Mouse (Mus musculus) hindbrain, embryonic 12.5 days (tissue): ENCODE data around the gene Ccnt2. TPM values are rescaled to one million over a fixed set of nuclear protein-coding genes. Genes with fewer than 3 reads are reported as not detected.

ENCODE experiments used
- ATAC-seq: fragments of 200-750 bp; cut with Nextera tagmentation; 2 replicates; pipeline ENCODE4 v1.8.0; 2017; ENCODE audit warnings: moderate TSS enrichment; ENCODE audit not compliant: low FRiP score
- H3K27ac ChIP-seq: fragments of 300-500 bp; sonication (generic); 2 replicates; pipeline ENCODE4 v1.5.1; 2016; ENCODE audit warnings: mild to moderate bottlenecking
- H3K27me3 ChIP-seq: fragments of 300-500 bp; sonication (generic); 2 replicates; pipeline ENCODE4 v1.6.1; 2016; ENCODE audit warnings: mild to moderate bottlenecking
- H3K36me3 ChIP-seq: fragments of 300-500 bp; sonication (generic); 2 replicates; pipeline ENCODE4 v1.6.1; 2016; ENCODE audit warnings: mild to moderate bottlenecking
- H3K4me1 ChIP-seq: fragments of 300-500 bp; sonication (generic); 2 replicates; pipeline ENCODE4 v1.6.1; 2016
- H3K4me2 ChIP-seq: fragments of 300-500 bp; sonication (generic); replicated peaks from 2 replicates; pipeline ENCODE4 v1.6.1; 2016; ENCODE audit warnings: mild to moderate bottlenecking
- H3K4me3 ChIP-seq: fragments of 300-500 bp; sonication (generic); 2 replicates; pipeline ENCODE4 v1.5.1; 2016; ENCODE audit warnings: mild to moderate bottlenecking
- H3K9ac ChIP-seq: fragments of 300-500 bp; sonication (generic); 2 replicates; pipeline ENCODE4 v1.6.1; 2016; ENCODE audit warnings: mild to moderate bottlenecking, moderate library complexity
- H3K9me3 ChIP-seq: fragments of 300-500 bp; sonication (generic); replicated peaks from 2 replicates; pipeline ENCODE4 v1.6.1; 2016; ENCODE audit warnings: mild to moderate bottlenecking
- WGBS: fragments of 180-500 bp; shearing (Covaris S2); methylation state at CpG from one replicate; pipeline ENCODE4 v1.1.7; 2016; 5-methylcytosine and 5-hydroxymethylcytosine counted together
- polyA plus RNA-seq: library from polyadenylated mRNA; unstranded; fragments of >200 nt; fragmentation: Nextera tagmentation; extraction: Ambion mirVana; gene quantifications from 2 replicates; pipeline ENCODE4 v1.2.1, GENCODE M21; 2016

The Ccnt2 gene
- polyA plus RNA-seq, 1 experiment from 2014 or later: 116 TPM

- H3K36me3 ChIP-seq: no peaks in the 10 kb centered on the region
- no peaks in the 10 kb centered on the region for H3K9me3 ChIP-seq
- peak; percentile 49 for ATAC-seq
- peak overlapping the region; percentile 82 for H3K27ac ChIP-seq
- H3K4me3 ChIP-seq: peak overlapping the region; percentile 95
- 2% methylated on average over 14 of the region's 14 CpGs for WGBS
- H3K9ac ChIP-seq: peak overlapping the region; percentile 67
- H3K4me2 ChIP-seq: peak overlapping the region; percentile 84
- peaks cover 20% of the 10 kb centered on the region for H3K4me1 ChIP-seq
- no peaks in the 10 kb centered on the region for H3K27me3 ChIP-seq
Observed at GRCm38 (mm10) chr1:127773198-127773802, 664 bp upstream of the Ccnt2 start.

- Histone ChIP-seq H3K4me2 (peak overlapping the region; percentile 84), H3K27me3 (no peaks in the 10 kb centered on the region), H3K9ac (peak overlapping the region; percentile 93), H3K9me3 (no peaks in the 10 kb centered on the region), H3K27ac (peak overlapping the region; percentile 95), H3K4me1 (peaks cover 22% of the 10 kb centered on the region), H3K36me3 (no peaks in the 10 kb centered on the region), H3K4me3 (peak overlapping the region; percentile 95)
- peak; percentile 57 for ATAC-seq
- under 1% methylated on average over 31 of the region's 31 CpGs for WGBS
Observed at GRCm38 (mm10) chr1:127774501-127774880, 527 bp downstream of the Ccnt2 start.

GRCm38 (mm10) chr1:127775206-127775720 lies 1.3 kb downstream of the Ccnt2 start:
- 11% methylated on average over 10 of the region's 10 CpGs for WGBS
- Histone ChIP-seq H3K4me2 (peak overlapping the region; percentile 84), H3K27ac (no peak overlapping the region), H3K9me3 (no peaks in the 10 kb centered on the region), H3K36me3 (no peaks in the 10 kb centered on the region), H3K27me3 (no peaks in the 10 kb centered on the region), H3K4me3 (peak overlapping the region; percentile 95), H3K4me1 (peaks cover 26% of the 10 kb centered on the region), H3K9ac (peak overlapping the region; percentile 93)
- ATAC-seq: no peak

- Histone ChIP-seq H3K36me3 (no peaks in the 10 kb centered on the region), H3K4me3 (0 out of 2 replicates have a peak overlapping the region, but pooled peaks have one; percentile 7), H3K9ac (no peak overlapping the region), H3K9me3 (no peaks in the 10 kb centered on the region), H3K27me3 (no peaks in the 10 kb centered on the region), H3K4me1 (peaks cover 29% of the 10 kb centered on the region), H3K27ac (no peak overlapping the region), H3K4me2 (peak overlapping the region; percentile 84)
- no peak for ATAC-seq
- 68% methylated on average over 6 of the region's 6 CpGs for WGBS
Observed at GRCm38 (mm10) chr1:127776246-127776645, 2.3 kb downstream of the Ccnt2 start.

GRCm38 (mm10) chr1:127778611-127779010 lies 4.6 kb downstream of the Ccnt2 start:
- no peak overlapping the region for H3K4me2 ChIP-seq
- H3K4me1 ChIP-seq: peaks cover 39% of the 10 kb centered on the region
- no peak overlapping the region for H3K9ac ChIP-seq
- H3K4me3 ChIP-seq: no peak overlapping the region
- H3K9me3 ChIP-seq: no peaks in the 10 kb centered on the region
- no peak for ATAC-seq
- no peak overlapping the region for H3K27ac ChIP-seq
- WGBS: 89% methylated on average over 3 of the region's 3 CpGs
- no peaks in the 10 kb centered on the region for H3K36me3 ChIP-seq
- H3K27me3 ChIP-seq: no peaks in the 10 kb centered on the region

GRCm38 (mm10) chr1:127780142-127780541 lies 6.2 kb downstream of the Ccnt2 start:
- Histone ChIP-seq H3K9ac (no peak overlapping the region), H3K9me3 (no peaks in the 10 kb centered on the region), H3K36me3 (no peaks in the 10 kb centered on the region), H3K4me2 (no peak overlapping the region), H3K27me3 (no peaks in the 10 kb centered on the region), H3K4me1 (peaks cover 37% of the 10 kb centered on the region), H3K4me3 (no peak overlapping the region), H3K27ac (no peak overlapping the region)
- WGBS: 27% methylated on average over 3 of the region's 3 CpGs
- ATAC-seq: no peak

- no peaks in the 10 kb centered on the region for H3K9me3 ChIP-seq
- ATAC-seq: no peak
- H3K4me3 ChIP-seq: no peak overlapping the region
- peaks cover 34% of the 10 kb centered on the region for H3K4me1 ChIP-seq
- no peak overlapping the region for H3K27ac ChIP-seq
- H3K36me3 ChIP-seq: no peaks in the 10 kb centered on the region
- no peak overlapping the region for H3K4me2 ChIP-seq
- H3K9ac ChIP-seq: no peak overlapping the region
- H3K27me3 ChIP-seq: no peaks in the 10 kb centered on the region
- 68% methylated on average over 2 of the region's 2 CpGs for WGBS
Observed at GRCm38 (mm10) chr1:127780849-127781248, 6.9 kb downstream of the Ccnt2 start.

- Histone ChIP-seq H3K27me3 (no peaks in the 10 kb centered on the region), H3K27ac (no peak overlapping the region), H3K9ac (no peak overlapping the region), H3K36me3 (no peaks in the 10 kb centered on the region), H3K4me2 (no peak overlapping the region), H3K9me3 (no peaks in the 10 kb centered on the region), H3K4me1 (peaks cover 21% of the 10 kb centered on the region), H3K4me3 (no peak overlapping the region)
- no peak for ATAC-seq
Observed at GRCm38 (mm10) chr1:127783862-127784261, 9.9 kb downstream of the Ccnt2 start.

GRCm38 (mm10) chr1:127785882-127786281 lies 11.9 kb downstream of the Ccnt2 start:
- Histone ChIP-seq H3K4me3 (no peak overlapping the region), H3K4me2 (no peak overlapping the region), H3K27me3 (no peaks in the 10 kb centered on the region), H3K9me3 (no peaks in the 10 kb centered on the region), H3K4me1 (peaks cover 17% of the 10 kb centered on the region; the same call in 1 of the 2 replicates), H3K9ac (no peak overlapping the region), H3K36me3 (no peaks in the 10 kb centered on the region), H3K27ac (no peak overlapping the region)
- 75% methylated on average over 1 of the region's 1 CpGs for WGBS
- no peak for ATAC-seq

GRCm38 (mm10) chr1:127788943-127789342 lies 15.0 kb downstream of the Ccnt2 start:
- WGBS: 93% methylated on average over 6 of the region's 6 CpGs
- Histone ChIP-seq H3K9ac (no peak overlapping the region), H3K4me3 (no peak overlapping the region), H3K36me3 (peaks cover 9% of the 10 kb centered on the region), H3K4me2 (no peak overlapping the region), H3K4me1 (no peaks in the 10 kb centered on the region), H3K27me3 (no peaks in the 10 kb centered on the region), H3K9me3 (no peaks in the 10 kb centered on the region), H3K27ac (no peak overlapping the region)
- no peak for ATAC-seq

- Histone ChIP-seq H3K27me3 (no peaks in the 10 kb centered on the region), H3K27ac (no peak overlapping the region), H3K9ac (no peak overlapping the region), H3K4me1 (no peaks in the 10 kb centered on the region), H3K4me3 (no peak overlapping the region), H3K4me2 (no peak overlapping the region), H3K9me3 (no peaks in the 10 kb centered on the region), H3K36me3 (peaks cover 14% of the 10 kb centered on the region)
- no peak for ATAC-seq
- 92% methylated on average over 1 of the region's 1 CpGs for WGBS
Observed at GRCm38 (mm10) chr1:127793459-127793858, 19.5 kb downstream of the Ccnt2 start.

- no peaks in the 10 kb centered on the region for H3K9me3 ChIP-seq
- no peak overlapping the region for H3K4me3 ChIP-seq
- no peak overlapping the region for H3K27ac ChIP-seq
- no peaks in the 10 kb centered on the region for H3K27me3 ChIP-seq
- 94% methylated on average over 6 of the region's 6 CpGs for WGBS
- H3K4me2 ChIP-seq: no peak overlapping the region
- no peaks in the 10 kb centered on the region for H3K4me1 ChIP-seq
- H3K9ac ChIP-seq: no peak overlapping the region
- ATAC-seq: no peak
- peaks cover 22% of the 10 kb centered on the region for H3K36me3 ChIP-seq
Observed at GRCm38 (mm10) chr1:127795087-127795769, 21.3 kb downstream of the Ccnt2 start.

- Histone ChIP-seq H3K4me3 (no peak overlapping the region), H3K36me3 (peaks cover 25% of the 10 kb centered on the region), H3K9ac (no peak overlapping the region), H3K27ac (no peak overlapping the region), H3K27me3 (no peaks in the 10 kb centered on the region), H3K9me3 (no peaks in the 10 kb centered on the region), H3K4me2 (no peak overlapping the region), H3K4me1 (no peaks in the 10 kb centered on the region)
- no peak for ATAC-seq
- WGBS: 83% methylated on average over 4 of the region's 4 CpGs
Observed at GRCm38 (mm10) chr1:127796341-127796740, 22.4 kb downstream of the Ccnt2 start.
